Mouse (Mus musculus) adipocyte (in vitro differentiated cells): ENCODE results near the gene Btc.

Experiments used
- DNase-seq: peaks from one replicate; pipeline ENCODE4 v3.0.0-alpha.2; 2016; ENCODE audit warnings: low spot score

Gene Btc

DNA sequence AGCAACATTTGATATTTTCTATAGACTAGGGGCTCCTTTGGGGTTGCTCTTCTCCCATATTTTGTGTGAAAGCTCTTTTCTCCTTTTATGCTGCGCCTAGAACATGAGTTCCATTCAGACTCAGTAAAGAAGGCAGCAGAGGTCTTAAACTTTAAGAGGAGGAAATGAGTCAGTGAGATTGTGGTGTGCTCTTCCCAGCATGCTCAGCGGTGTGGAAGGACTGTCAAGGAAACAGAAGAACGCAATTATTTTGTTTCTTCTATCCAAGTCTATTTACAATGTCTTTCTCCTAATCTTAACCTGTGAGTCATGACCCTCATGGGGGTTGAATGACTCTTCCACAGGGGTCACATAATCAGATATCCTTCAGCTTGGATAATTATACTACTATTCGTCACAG, 82.4 kb downstream of the Btc start:
- no peak for DNase-seq

DNA sequence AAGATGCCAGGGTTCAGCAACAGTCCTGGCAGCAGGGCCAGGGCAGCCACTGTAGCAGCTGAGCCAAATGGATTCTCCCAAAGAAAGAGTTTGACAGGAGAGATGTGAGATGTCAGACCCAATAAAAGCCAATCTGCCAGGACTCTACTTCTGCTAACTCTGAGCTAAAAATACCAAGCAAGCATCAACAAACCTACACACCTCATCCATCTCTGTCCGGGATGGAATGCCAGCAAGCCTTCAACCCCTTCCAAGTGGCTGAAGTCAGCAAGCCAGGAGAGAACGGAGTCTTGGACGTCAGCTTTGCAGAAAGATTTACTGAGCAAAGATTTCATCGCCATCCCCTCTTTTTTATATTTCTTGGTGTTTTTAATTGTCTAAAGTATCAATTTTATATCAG, 88.8 kb downstream of the Btc start:
- no peak for DNase-seq

DNA sequence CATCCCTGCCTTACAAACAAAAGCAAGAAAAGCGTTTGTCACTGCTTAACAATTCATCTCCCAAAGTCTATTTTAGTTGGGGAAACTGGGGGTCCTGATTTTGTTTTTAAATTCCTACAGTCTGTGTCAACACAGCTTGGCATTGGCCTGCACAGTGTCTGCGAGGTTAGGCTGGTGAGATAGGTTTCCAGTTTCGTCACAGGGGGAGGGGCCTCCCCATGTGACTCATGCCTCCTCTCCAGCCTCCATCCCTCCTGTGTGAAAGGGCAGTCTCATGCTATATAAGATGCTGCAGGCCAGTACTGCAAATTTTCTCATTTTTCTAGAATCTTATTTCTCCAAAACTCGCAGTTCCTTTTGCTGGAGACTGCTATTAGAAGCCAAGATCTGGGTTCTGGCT, 91.0 kb downstream of the Btc start:
- peak; percentile 61 for DNase-seq

DNA sequence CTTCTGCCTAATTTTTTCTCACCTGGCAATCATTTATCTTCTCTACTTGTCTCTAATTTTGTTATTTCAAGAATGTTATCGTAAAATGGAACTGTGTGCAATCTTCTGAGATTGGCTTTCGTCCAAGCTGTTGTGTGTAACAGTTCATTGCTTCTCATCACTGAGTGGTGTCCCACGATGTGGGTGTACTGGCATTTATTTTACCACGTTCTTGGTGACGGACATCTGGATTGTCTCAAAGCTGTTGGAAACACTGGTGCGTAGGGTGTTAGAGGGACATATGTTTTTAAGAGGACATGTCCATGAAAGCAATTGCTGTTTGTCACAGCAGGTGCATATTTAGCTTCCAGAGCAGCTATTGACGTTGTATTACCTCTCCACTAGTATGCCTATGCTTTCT, 94.2 kb downstream of the Btc start:
- DNase-seq: peak; percentile 20

DNA sequence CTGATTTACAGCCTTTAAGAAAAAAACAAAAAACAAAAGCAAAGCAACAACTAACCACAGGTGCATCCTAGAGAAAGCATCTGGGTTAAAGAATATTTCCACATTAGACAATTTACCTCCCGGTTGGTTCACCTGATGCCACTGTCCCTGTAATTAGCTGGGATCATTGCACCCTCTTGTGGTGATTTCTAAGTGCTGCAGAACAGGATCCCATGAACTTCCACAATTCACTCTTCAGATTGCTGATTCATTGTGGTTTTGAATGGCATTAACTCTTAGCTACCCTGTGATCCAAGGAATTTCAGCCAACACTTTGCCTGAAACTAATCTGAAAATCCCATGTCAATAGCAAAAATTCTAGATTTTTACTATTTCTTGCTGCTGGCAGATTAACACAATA, 94.9 kb downstream of the Btc start:
- DNase-seq: peak; percentile 90
